Mouse (Mus musculus) kidney, adult 2 months (tissue): ENCODE results near the gene Lamb1. TPM values are rescaled to one million over a fixed set of nuclear protein-coding genes. Genes with fewer than 3 reads are reported as not detected.

ENCODE experiments used
- DNase-seq: peaks from one replicate; pipeline ENCODE4 v3.0.0; 2021
- H3K27ac ChIP-seq: fragments of 200-500 bp; 2 replicates; pipeline ENCODE4 v1.5.1; 2012; ENCODE audit warnings: low read depth, low read length, control low read depth, inconsistent platforms; ENCODE audit not compliant: insufficient read depth
- H3K27me3 ChIP-seq: fragments of 200-500 bp; replicated peaks from 2 replicates; pipeline ENCODE4 v1.6.1; 2012; ENCODE audit warnings: mild to moderate bottlenecking, moderate library complexity, low read length, inconsistent platforms; ENCODE audit not compliant: control insufficient read depth, insufficient read depth
- H3K36me3 ChIP-seq: fragments of 200-500 bp; 2 replicates; pipeline ENCODE4 v1.6.1; 2012; ENCODE audit warnings: mild to moderate bottlenecking, moderate library complexity, low read length, inconsistent platforms; ENCODE audit not compliant: control insufficient read depth, insufficient read depth
- H3K4me1 ChIP-seq: fragments of 200-500 bp; 2 replicates; pipeline ENCODE4 v1.6.1; 2011; ENCODE audit warnings: low read length; ENCODE audit not compliant: control insufficient read depth, insufficient read depth
- H3K4me3 ChIP-seq: fragments of 200-500 bp; 2 replicates; pipeline ENCODE4 v1.5.1; 2011; ENCODE audit warnings: mild to moderate bottlenecking, low read depth, low read length, control low read depth; ENCODE audit not compliant: insufficient read depth
- CTCF ChIP-seq: fragments of 200-500 bp; conservative IDR thresholded peaks from 2 replicates; pipeline ENCODE4 v1.5.1; 2011; ENCODE audit warnings: low read depth, mild to moderate bottlenecking, control low read depth, low read length, moderate library complexity, mixed read lengths; ENCODE audit not compliant: insufficient read depth, insufficient read length
- POLR2A ChIP-seq: fragments of 200-500 bp; IDR thresholded peaks from one replicate; pipeline ENCODE4 v1.6.1; 2011; ENCODE audit warnings: low read depth, low read length, control low read depth
- WGBS: fragments of 180-500 bp; shearing (Covaris S2); methylation state at CpG from one replicate; pipeline ENCODE4 v1.1.7; 2018; 5-methylcytosine and 5-hydroxymethylcytosine counted together
- polyA plus RNA-seq: library from polyadenylated mRNA; depleted of rRNA; stranded (reverse); fragments of >200 nt; gene quantifications from 2 replicates; pipeline ENCODE4 v1.2.3, GENCODE M21; 2012

The Lamb1 gene
- polyA plus RNA-seq, 1 experiment = 41.0 TPM

DNA sequence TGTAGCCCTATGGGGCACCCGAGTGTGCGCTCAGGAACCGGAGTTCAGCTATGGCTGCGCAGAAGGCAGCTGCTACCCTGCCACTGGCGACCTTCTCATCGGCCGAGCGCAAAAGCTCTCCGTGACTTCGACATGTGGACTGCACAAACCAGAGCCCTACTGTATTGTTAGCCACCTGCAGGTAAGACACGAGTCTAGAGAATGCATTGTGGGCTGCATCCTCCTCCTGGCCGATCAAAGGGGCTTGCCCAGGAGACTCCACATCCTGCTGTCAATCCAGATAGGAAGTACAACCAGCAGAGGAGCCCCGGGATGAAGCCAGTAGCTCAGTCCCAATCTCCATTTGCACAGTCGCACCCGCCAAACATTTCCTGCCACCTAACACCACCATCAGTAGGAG lies 1.7 kb downstream of the Lamb1 start:
- H3K27ac ChIP-seq = peak overlapping the region; percentile 18; the same call in 1 of the 2 replicates
- DNase-seq = peak; percentile 43
- WGBS = 7% methylated on average over 15 of the region's 15 CpGs

DNA sequence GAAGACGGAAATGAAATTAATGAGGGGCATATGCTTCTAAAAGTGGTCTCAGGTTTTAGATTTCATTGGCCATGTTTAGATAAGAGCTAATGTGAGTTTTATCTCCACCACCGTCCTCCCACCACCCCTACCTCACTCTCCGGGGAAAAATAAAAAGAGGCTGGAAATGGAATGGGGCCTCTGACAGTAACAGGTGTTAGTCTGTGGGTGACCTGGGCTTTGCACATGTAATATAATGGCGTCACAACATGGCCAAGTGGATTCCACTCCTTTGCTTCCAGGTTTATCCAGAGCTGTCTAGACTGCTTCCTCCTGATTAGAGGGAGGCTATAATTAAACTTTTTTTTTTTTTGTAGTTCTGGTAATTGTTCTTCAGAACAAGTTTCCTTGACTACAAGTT lies 2.3 kb downstream of the Lamb1 start:
- Histone ChIP-seq H3K27me3 (no peaks in the 10 kb centered on the region), H3K4me1 (peaks cover 40% of the 10 kb centered on the region), H3K4me3 (no peak overlapping the region), H3K27ac (peak overlapping the region; percentile 18; the same call in 1 of the 2 replicates), H3K36me3 (peaks cover 9% of the 10 kb centered on the region)
- TF ChIP-seq CTCF (no peak), POLR2A (no peak)
- 31% methylated on average over 4 of the region's 4 CpGs for WGBS
- no peak for DNase-seq

More for the DNA sequence above, 1.7 kb downstream of the Lamb1 start:
- TF ChIP-seq CTCF (no peak), POLR2A (no peak)
- H3K4me1 ChIP-seq = peaks cover 37% of the 10 kb centered on the region
- H3K27me3 ChIP-seq = no peaks in the 10 kb centered on the region
- H3K36me3 ChIP-seq = peaks cover 9% of the 10 kb centered on the region
- H3K4me3 ChIP-seq = peak overlapping the region; percentile 45

DNA sequence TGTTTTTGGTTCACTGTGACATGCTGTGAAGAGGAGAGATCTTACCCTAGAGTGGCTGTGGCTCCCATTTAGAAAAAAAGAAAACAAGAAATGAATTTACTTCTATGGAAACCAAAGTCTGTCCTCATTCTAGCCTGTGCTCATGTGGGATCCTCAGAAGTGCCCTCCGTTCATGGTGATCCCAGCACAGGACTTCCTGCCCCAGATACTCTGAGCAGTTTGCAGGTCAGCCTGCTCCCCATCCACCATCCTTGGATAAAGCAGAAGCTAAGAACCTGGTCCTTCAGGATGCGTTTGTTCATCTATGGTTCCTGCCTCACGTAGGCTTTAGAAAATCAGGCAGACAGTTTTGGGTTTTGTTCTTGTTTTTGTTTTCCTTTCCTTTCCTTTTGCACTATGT lies 3.3 kb downstream of the Lamb1 start:
- no peak overlapping the region for H3K4me3 ChIP-seq
- H3K36me3 ChIP-seq = peaks cover 10% of the 10 kb centered on the region
- peaks cover 39% of the 10 kb centered on the region for H3K4me1 ChIP-seq
- 0 out of 2 replicates have a peak overlapping the region, but pooled peaks have one; percentile 43 for H3K27ac ChIP-seq
- WGBS = 33% methylated on average over 3 of the region's 3 CpGs
- H3K27me3 ChIP-seq = no peaks in the 10 kb centered on the region
- DNase-seq = no peak
- TF ChIP-seq CTCF (no peak), POLR2A (no peak)

DNA sequence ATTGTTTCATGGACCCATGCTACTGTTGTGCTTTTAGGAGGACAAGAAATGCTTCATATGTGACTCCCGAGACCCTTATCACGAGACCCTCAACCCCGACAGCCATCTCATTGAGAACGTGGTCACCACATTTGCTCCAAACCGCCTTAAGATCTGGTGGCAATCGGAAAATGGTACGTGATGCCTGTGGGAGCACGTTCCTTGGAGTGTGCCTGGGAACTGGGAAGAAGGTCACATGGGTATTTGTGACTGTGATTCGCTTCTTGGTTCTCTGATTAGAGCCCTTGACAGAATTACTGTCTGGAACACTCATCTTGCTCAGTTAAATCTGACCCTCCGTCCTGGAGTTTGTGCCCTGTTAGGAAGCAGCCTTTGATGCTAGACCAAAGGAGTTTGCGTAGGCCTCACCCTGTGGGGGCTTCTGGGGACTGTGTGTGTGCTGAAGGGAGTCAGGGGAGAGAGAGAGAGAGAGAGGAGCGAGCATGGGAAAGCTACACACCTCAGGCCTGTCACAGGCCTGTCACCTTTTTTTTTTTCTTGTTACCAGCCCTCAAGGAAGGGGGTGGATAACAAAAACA lies 4.1 kb downstream of the Lamb1 start:
- 33% methylated on average over 12 of the region's 12 CpGs for WGBS
- H3K4me1 ChIP-seq = peaks cover 42% of the 10 kb centered on the region
- peak overlapping the region; percentile 79 for H3K27ac ChIP-seq
- TF ChIP-seq CTCF (no peak), POLR2A (no peak)
- peaks cover 10% of the 10 kb centered on the region for H3K36me3 ChIP-seq
- no peaks in the 10 kb centered on the region for H3K27me3 ChIP-seq
- DNase-seq = no peak
- no peak overlapping the region for H3K4me3 ChIP-seq

DNA sequence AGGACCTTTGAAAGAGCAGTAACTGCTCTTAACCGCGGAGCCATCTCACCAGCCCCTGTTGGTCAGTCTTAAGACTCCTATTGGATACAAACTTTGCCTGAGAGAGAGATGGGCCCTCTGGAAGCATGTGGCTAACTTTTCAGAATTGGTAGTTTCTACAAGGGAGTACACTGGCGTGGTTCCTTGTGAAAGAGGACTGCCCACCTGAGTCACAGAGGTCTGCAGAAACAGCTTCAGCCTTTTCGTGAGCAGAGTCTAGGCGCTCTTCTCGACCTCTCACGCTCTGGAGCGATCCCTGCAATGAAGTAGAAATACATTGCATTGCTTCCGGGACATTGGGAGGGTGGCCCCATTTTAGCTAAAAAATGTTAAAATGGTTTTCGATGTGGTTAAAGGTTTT lies 5.3 kb downstream of the Lamb1 start:
- DNase-seq = no peak
- no peak for TF ChIP-seq POLR2A
- TF ChIP-seq CTCF = no peak
- Histone ChIP-seq H3K27me3 (no peaks in the 10 kb centered on the region), H3K27ac (0 out of 2 replicates have a peak overlapping the region, but pooled peaks have one; percentile 12), H3K4me1 (peaks cover 42% of the 10 kb centered on the region), H3K36me3 (peaks cover 10% of the 10 kb centered on the region), H3K4me3 (no peak overlapping the region)
- 66% methylated on average over 10 of the region's 10 CpGs for WGBS

DNA sequence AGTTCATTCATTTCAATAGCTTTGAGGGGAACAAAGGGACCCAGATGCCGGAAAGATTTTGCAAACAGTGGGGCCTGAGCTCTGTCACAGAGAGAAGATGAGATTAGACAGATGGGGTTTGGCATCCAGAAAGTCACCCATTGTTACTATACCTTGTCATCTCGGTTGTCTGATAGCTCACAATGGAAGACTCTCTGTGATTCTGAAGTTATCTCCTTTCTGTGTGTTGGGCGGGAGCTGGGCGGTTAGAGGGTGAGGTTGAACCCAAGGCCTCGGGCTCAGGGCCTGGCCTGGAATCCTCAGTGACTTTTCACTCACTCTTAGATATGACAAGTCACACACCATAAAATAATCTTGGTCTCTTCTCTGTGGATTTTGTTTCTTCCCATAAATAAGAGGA lies 5.7 kb downstream of the Lamb1 start:
- DNase-seq = no peak
- no peak overlapping the region for H3K4me3 ChIP-seq
- TF ChIP-seq POLR2A (no peak), CTCF (no peak)
- H3K27me3 ChIP-seq = no peaks in the 10 kb centered on the region
- peaks cover 46% of the 10 kb centered on the region for H3K4me1 ChIP-seq
- 58% methylated on average over 5 of the region's 5 CpGs for WGBS
- peak overlapping the region; percentile 74 for H3K27ac ChIP-seq
- peaks cover 10% of the 10 kb centered on the region for H3K36me3 ChIP-seq

DNA sequence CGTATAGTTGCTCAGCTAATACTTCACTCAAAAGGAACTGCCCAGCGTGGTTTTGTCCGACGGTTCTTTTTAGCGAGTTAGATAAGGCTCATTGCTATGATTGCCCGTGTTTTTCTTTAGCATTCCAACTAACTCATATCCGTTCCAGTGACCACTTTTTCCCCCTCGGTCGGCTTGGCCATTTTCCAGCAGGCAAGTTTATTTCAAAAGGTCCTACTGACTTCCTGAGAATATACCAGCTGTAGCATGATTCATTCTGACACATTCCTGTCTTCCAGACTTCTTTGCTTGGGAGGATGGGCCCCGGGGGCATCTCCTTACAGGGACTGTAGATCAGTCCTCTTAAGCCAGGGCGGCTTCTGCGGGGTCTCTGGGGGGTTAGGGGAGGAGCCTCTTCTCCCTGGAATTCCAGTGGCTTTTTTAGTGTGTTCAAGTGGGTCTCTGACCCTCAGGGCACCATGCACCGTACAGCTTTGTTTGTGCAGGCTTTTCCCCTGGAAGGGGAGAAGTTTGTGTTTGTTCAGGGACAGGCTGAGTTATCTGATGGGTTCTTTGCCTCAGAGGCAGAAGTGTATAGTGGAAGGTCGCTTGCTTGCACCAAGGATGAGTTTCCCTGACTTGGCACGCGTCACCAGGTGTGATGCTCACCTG lies 6.5 kb downstream of the Lamb1 start:
- TF ChIP-seq CTCF (no peak), POLR2A (no peak)
- 19% methylated on average over 16 of the region's 16 CpGs for WGBS
- peak overlapping the region; percentile 74 for H3K27ac ChIP-seq
- H3K27me3 ChIP-seq = no peaks in the 10 kb centered on the region
- H3K4me3 ChIP-seq = no peak overlapping the region
- peaks cover 10% of the 10 kb centered on the region for H3K36me3 ChIP-seq
- DNase-seq = peak; percentile 85
- H3K4me1 ChIP-seq = peaks cover 53% of the 10 kb centered on the region
